Mouse (Mus musculus) gastrocnemius, postnatal 25 days (tissue): ENCODE results near the gene Zfp512. TPM values are rescaled to one million over a fixed set of nuclear protein-coding genes. Genes with fewer than 3 reads are reported as not detected.

Source experiments
- total RNA-seq, 2 experiments: library from RNA; stranded (reverse); gene quantifications; 1 replicate in 1 of 2; 2 replicates in 1 of 2; pipeline ENCODE4 v1.2.3; 2021

Gene Zfp512
- total RNA-seq, 2 experiments from 2014 or later: 9.2 to 10.0 TPM

Other genes with a start within 250 kb of the Zfp512 start
- 10 to 100 TPM; 32.6 to 35.4 TPM for gene Ppm1g, start 231.7 kb upstream of the Zfp512 start, total RNA-seq
- gene Nrbp1, start 211.6 kb upstream of the Zfp512 start, total RNA-seq: 10 to 100 TPM; 52.2 to 55.9 TPM
- not detected for gene Gm9970, start 211.2 kb upstream of the Zfp512 start, total RNA-seq
- 1 to 10 TPM; 1.8 to 1.9 TPM for gene Krtcap3, start 200.7 kb upstream of the Zfp512 start, total RNA-seq
- 10 to 100 TPM; 21.0 to 24.4 TPM for gene Ift172, start 161.3 kb upstream of the Zfp512 start, total RNA-seq
- 1 to 10 TPM; 1.5 to 3.1 TPM for gene Fndc4, start 156.4 kb upstream of the Zfp512 start, total RNA-seq
- not detected for gene Gckr, start 155.0 kb upstream of the Zfp512 start, total RNA-seq
- gene 4930548H24Rik, start 33.3 kb downstream of the Zfp512 start, total RNA-seq: not detected
- 10 to 100 TPM; 15.7 to 15.8 TPM for gene Gpn1, start 42.3 kb downstream of the Zfp512 start, total RNA-seq
- 10 to 100 TPM; 17.4 to 18.6 TPM for gene Slc4a1ap, start 74.6 kb downstream of the Zfp512 start, total RNA-seq
- gene Supt7l, start 75.4 kb downstream of the Zfp512 start, total RNA-seq: 1 to 10 TPM; 8.0 to 9.4 TPM
- gene Mrpl33, start 144.5 kb downstream of the Zfp512 start, total RNA-seq: 100 to 1,000 TPM; 244 to 251 TPM
- 1 to 10 TPM; 2.3 to 2.8 TPM for gene Rbks, start 245.2 kb downstream of the Zfp512 start, total RNA-seq
- gene Babam2, start 245.3 kb downstream of the Zfp512 start, total RNA-seq: 10 to 100 TPM; 22.8 to 23.8 TPM